Mouse (Mus musculus) midbrain, embryonic 12.5 days (tissue): ENCODE results near the gene Mt2. TPM values are rescaled to one million over a fixed set of nuclear protein-coding genes. Genes with fewer than 3 reads are reported as not detected.

Source experiments
- ATAC-seq: fragments of 200-750 bp; cut with Nextera tagmentation; 2 replicates; pipeline ENCODE4 v1.8.0; 2017; ENCODE audit warnings: low read depth, moderate TSS enrichment, moderate library complexity; ENCODE audit not compliant: low FRiP score
- H3K27ac ChIP-seq: fragments of 300-500 bp; sonication (generic); replicated peaks from 2 replicates; pipeline ENCODE4 v1.5.1; 2016; ENCODE audit warnings: mild to moderate bottlenecking
- H3K27me3 ChIP-seq: fragments of 300-500 bp; sonication (generic); 2 replicates; pipeline ENCODE4 v1.6.1; 2016; ENCODE audit warnings: mild to moderate bottlenecking
- H3K36me3 ChIP-seq: fragments of 300-500 bp; sonication (generic); 2 replicates; pipeline ENCODE4 v1.6.1; 2016
- H3K4me1 ChIP-seq: fragments of 300-500 bp; sonication (generic); 2 replicates; pipeline ENCODE4 v1.6.1; 2016
- H3K4me2 ChIP-seq: fragments of 300-500 bp; sonication (generic); replicated peaks from 2 replicates; pipeline ENCODE4 v1.6.1; 2016; ENCODE audit warnings: mild to moderate bottlenecking, moderate library complexity
- H3K4me3 ChIP-seq: fragments of 300-500 bp; sonication (generic); 2 replicates; pipeline ENCODE4 v1.5.1; 2016; ENCODE audit warnings: mild to moderate bottlenecking
- H3K9ac ChIP-seq: fragments of 300-500 bp; sonication (generic); replicated peaks from 2 replicates; pipeline ENCODE4 v1.6.1; 2016; ENCODE audit warnings: mild to moderate bottlenecking, moderate library complexity
- H3K9me3 ChIP-seq: fragments of 300-500 bp; sonication (generic); 2 replicates; pipeline ENCODE4 v1.6.1; 2016; ENCODE audit warnings: mild to moderate bottlenecking
- WGBS: fragments of 180-500 bp; shearing (Covaris S2); methylation state at CpG from one replicate; pipeline ENCODE4 v1.1.7; 2016; 5-methylcytosine and 5-hydroxymethylcytosine counted together
- polyA plus RNA-seq: library from polyadenylated mRNA; unstranded; fragments of >200 nt; fragmentation: Nextera tagmentation; extraction: Ambion mirVana; gene quantifications from 2 replicates; pipeline ENCODE4 v1.2.1, GENCODE M21; 2016

The Mt2 gene
- polyA plus RNA-seq, 1 experiment from 2014 or later: 13.1 TPM

GRCm38 (mm10) chr8:94173848-94174403 lies 1.5 kb downstream of the Mt2 start:
- no peak overlapping the region for H3K9ac ChIP-seq
- H3K4me2 ChIP-seq: no peak overlapping the region; the same call in 1 of the 2 replicates
- H3K36me3 ChIP-seq: no peaks in the 10 kb centered on the region
- H3K4me1 ChIP-seq: peaks cover 24% of the 10 kb centered on the region
- H3K27me3 ChIP-seq: peaks cover 99% of the 10 kb centered on the region
- whole genome bisulfite sequencing: 46% methylated on average over 11 of the region's 11 CpGs
- no peak for ATAC-seq
- H3K9me3 ChIP-seq: no peaks in the 10 kb centered on the region
- no peak overlapping the region for H3K4me3 ChIP-seq
- H3K27ac ChIP-seq: no peak overlapping the region

- H3K27ac ChIP-seq: no peak overlapping the region
- H3K4me3 ChIP-seq: no peak overlapping the region
- no peak overlapping the region for H3K9ac ChIP-seq
- no peaks in the 10 kb centered on the region for H3K9me3 ChIP-seq
- WGBS: 18% methylated on average over 7 of the region's 7 CpGs
- no peak for ATAC-seq
- H3K4me1 ChIP-seq: peaks cover 32% of the 10 kb centered on the region
- H3K4me2 ChIP-seq: no peak overlapping the region
- peaks cover 99% of the 10 kb centered on the region for H3K27me3 ChIP-seq
- no peaks in the 10 kb centered on the region for H3K36me3 ChIP-seq
Observed at GRCm38 (mm10) chr8:94174619-94175213, 2.3 kb downstream of the Mt2 start.

GRCm38 (mm10) chr8:94177716-94178390 lies 5.4 kb downstream of the Mt2 start:
- no peaks in the 10 kb centered on the region for H3K36me3 ChIP-seq
- H3K4me3 ChIP-seq: no peak overlapping the region
- peaks cover 27% of the 10 kb centered on the region for H3K4me1 ChIP-seq
- no peak overlapping the region for H3K9ac ChIP-seq
- H3K27ac ChIP-seq: no peak overlapping the region
- no peaks in the 10 kb centered on the region for H3K9me3 ChIP-seq
- WGBS: 64% methylated on average over 7 of the region's 7 CpGs
- H3K4me2 ChIP-seq: no peak overlapping the region
- peaks cover 98% of the 10 kb centered on the region for H3K27me3 ChIP-seq
- ATAC-seq: no peak

- Histone ChIP-seq H3K4me2 (peak within 1 kb of the TSS; percentile 78), H3K27me3 (peaks cover 98% of the 10 kb centered on the region), H3K9me3 (no peaks in the 10 kb centered on the region), H3K27ac (no peak within 1 kb of the TSS), H3K4me1 (peaks cover 27% of the 10 kb centered on the region), H3K4me3 (peak within 1 kb of the TSS; percentile 43), H3K9ac (peak within 1 kb of the TSS; percentile 34; the same call in 1 of the 2 replicates), H3K36me3 (no peaks in the 10 kb centered on the region)
- under 1% methylated on average over 50 of the region's 50 CpGs for WGBS
- ATAC-seq: peak; percentile 75
Observed at GRCm38 (mm10) chr8:94178857-94179712, 6.6 kb downstream of the Mt2 start, which contains the start of gene Mt1. Gene Mt1 (plus strand): TSS chr8:94179082.

GRCm38 (mm10) chr8:94179713-94180560 lies 7.5 kb downstream of the Mt2 start:
- H3K4me2 ChIP-seq: peak overlapping the region; percentile 78
- peak overlapping the region; percentile 43 for H3K4me3 ChIP-seq
- H3K9ac ChIP-seq: no peak overlapping the region
- ATAC-seq: no peak
- peaks cover 98% of the 10 kb centered on the region for H3K27me3 ChIP-seq
- H3K27ac ChIP-seq: no peak overlapping the region
- no peaks in the 10 kb centered on the region for H3K36me3 ChIP-seq
- H3K4me1 ChIP-seq: peaks cover 24% of the 10 kb centered on the region
- H3K9me3 ChIP-seq: no peaks in the 10 kb centered on the region
- WGBS: 3% methylated on average over 25 of the region's 25 CpGs

- Histone ChIP-seq H3K4me1 (peaks cover 23% of the 10 kb centered on the region), H3K4me2 (no peak overlapping the region), H3K9ac (no peak overlapping the region), H3K4me3 (no peak overlapping the region), H3K36me3 (no peaks in the 10 kb centered on the region), H3K9me3 (no peaks in the 10 kb centered on the region), H3K27me3 (peaks cover 98% of the 10 kb centered on the region), H3K27ac (no peak overlapping the region)
- 79% methylated on average over 1 of the region's 1 CpGs for WGBS
- no peak for ATAC-seq
Observed at GRCm38 (mm10) chr8:94180561-94180908, 8.1 kb downstream of the Mt2 start.

- Histone ChIP-seq H3K4me2 (no peak overlapping the region), H3K27me3 (peaks cover 98% of the 10 kb centered on the region), H3K27ac (no peak overlapping the region), H3K4me3 (no peak overlapping the region), H3K9ac (no peak overlapping the region), H3K36me3 (no peaks in the 10 kb centered on the region), H3K4me1 (peaks cover 33% of the 10 kb centered on the region), H3K9me3 (no peaks in the 10 kb centered on the region)
- WGBS: 64% methylated on average over 13 of the region's 13 CpGs
- no peak for ATAC-seq
Observed at GRCm38 (mm10) chr8:94182055-94182929, 9.8 kb downstream of the Mt2 start.

- Histone ChIP-seq H3K4me3 (peak overlapping the region; percentile 9; the same call in 1 of the 2 replicates), H3K9ac (no peak overlapping the region)
Observed at GRCm38 (mm10) chr8:94183117-94183516, 10.7 kb downstream of the Mt2 start.

GRCm38 (mm10) chr8:94184357-94184843 lies 11.9 kb downstream of the Mt2 start:
- ATAC-seq: no peak
- Histone ChIP-seq H3K4me1 (peaks cover 29% of the 10 kb centered on the region), H3K27ac (no peak overlapping the region), H3K36me3 (no peaks in the 10 kb centered on the region), H3K27me3 (peaks cover 95% of the 10 kb centered on the region), H3K9ac (no peak overlapping the region), H3K4me3 (no peak overlapping the region), H3K4me2 (no peak overlapping the region), H3K9me3 (no peaks in the 10 kb centered on the region)
- WGBS: 16% methylated on average over 12 of the region's 12 CpGs

More at GRCm38 (mm10) chr8:94183117-94183516, 10.7 kb downstream of the Mt2 start:
- Histone ChIP-seq H3K36me3 (no peaks in the 10 kb centered on the region), H3K4me2 (peak overlapping the region; percentile 31), H3K4me1 (peaks cover 37% of the 10 kb centered on the region), H3K27me3 (peaks cover 98% of the 10 kb centered on the region), H3K9me3 (no peaks in the 10 kb centered on the region), H3K27ac (no peak overlapping the region)
- peak; percentile 53 for ATAC-seq
- WGBS: under 1% methylated on average over 16 of the region's 16 CpGs

- H3K9ac ChIP-seq: no peak overlapping the region
- peaks cover 22% of the 10 kb centered on the region; the same call in 1 of the 2 replicates for H3K4me1 ChIP-seq
- peaks cover 95% of the 10 kb centered on the region for H3K27me3 ChIP-seq
- H3K4me2 ChIP-seq: no peak overlapping the region
- H3K4me3 ChIP-seq: no peak overlapping the region
- H3K9me3 ChIP-seq: no peaks in the 10 kb centered on the region
- 71% methylated on average over 6 of the region's 6 CpGs for WGBS
- ATAC-seq: no peak
- no peaks in the 10 kb centered on the region for H3K36me3 ChIP-seq
- H3K27ac ChIP-seq: no peak overlapping the region
Observed at GRCm38 (mm10) chr8:94185791-94186190, 13.3 kb downstream of the Mt2 start.
